Mouse (Mus musculus) ES-Bruce4 (cell line): ENCODE data around the gene Gm17606.

ENCODE experiments used
- CTCF ChIP-seq: IDR thresholded peaks from one replicate; pipeline ENCODE4 v1.8.1; 2011; ENCODE audit warnings: low read depth, low read length
- EP300 ChIP-seq: IDR thresholded peaks from 2 replicates; pipeline ENCODE4 v1.6.1; 2011; ENCODE audit warnings: low read depth, low read length; ENCODE audit not compliant: insufficient read depth

GRCm38 (mm10) chr14:54636954-54637353, 3.8 kb upstream of the Gm17606 start:
- TF ChIP-seq EP300 (no peak), CTCF (peak; percentile 98)
